Comparison of ENCODE assay signal across 18 mouse cellular contexts in genomic region chr17:6866576-6866975, GRCm38 (mm10).
DNase-seq lines count a peak whose midpoint lies in the region; ATAC-seq lines count a peak whose summit lies in the region.
"Had no signal": no experiment of that assay in that cellular context is flagged by ENCODE, and none has a peak within 500 bp of the region (broad histone marks: within the 10 kb centered on the region; RNA-seq: fewer than 3 reads in every experiment).

No protein-coding gene starts in this region.

- no peaks in the 10 kb centered on the region for H3K36me3 ChIP-seq in kidney, embryonic 16.5 days (ENCODE audit: insufficient read depth, low read length)
- H3K36me3 ChIP-seq in lung, embryonic 15.5 days = no peaks in the 10 kb centered on the region
- H3K36me3 ChIP-seq in midbrain, embryonic 11.5 days (ENCODE audit: control insufficient read depth, insufficient read depth, low read length) = no peaks in the 10 kb centered on the region
- no peaks in the 10 kb centered on the region for H3K36me3 ChIP-seq in midbrain, embryonic 14.5 days (ENCODE audit: control insufficient read depth, insufficient read depth, low read length)
- H3K36me3 ChIP-seq: embryonic facial prominence, embryonic 12.5 days; forebrain, embryonic 15.5 days; heart, embryonic 10.5 days had no signal

- 0 out of 2 replicates have a peak overlapping the region, but pooled peaks have one; percentile 36 for H3K27ac ChIP-seq in kidney, embryonic 16.5 days (ENCODE audit: low read length)
- H3K27ac ChIP-seq in lung, embryonic 15.5 days = peak overlapping the region; percentile 26; the same call in 1 of the 2 replicates
- no peak overlapping the region for H3K27ac ChIP-seq in midbrain, embryonic 11.5 days (ENCODE audit: low read depth, low read length)
- no peak overlapping the region for H3K27ac ChIP-seq in midbrain, embryonic 14.5 days (replicated peaks; ENCODE audit: low read depth, low read length)
- H3K27ac ChIP-seq: embryonic facial prominence, embryonic 12.5 days; forebrain, embryonic 15.5 days; heart, embryonic 10.5 days had no signal

- 49% methylated on average over 1 of the region's 1 CpGs for WGBS in kidney, embryonic 16.5 days
- 45% methylated on average over 1 of the region's 1 CpGs for WGBS in lung, embryonic 15.5 days
- 83% methylated on average over 1 of the region's 1 CpGs for WGBS in midbrain, embryonic 11.5 days
- 75% methylated on average over 1 of the region's 1 CpGs for WGBS in midbrain, embryonic 14.5 days

- peak; percentile 9 for DNase-seq in kidney, adult 18-20 months
- no peak for DNase-seq in kidney, postnatal 36 days
- no peak for DNase-seq in kidney, adult 11 months
- DNase-seq in lung, postnatal 25 days (ENCODE audit: low spot score) = no peak
- DNase-seq in midbrain, embryonic 11.5 days (ENCODE audit: low spot score, missing footprints) = peak; percentile 44
- no peak for DNase-seq in midbrain, embryonic 14.5 days
- DNase-seq: adrenal gland, postnatal 14 days; cerebellum, adult 11-12 months; cerebellum, adult 9-10 months; cerebellum, postnatal 25 days; gastrocnemius, postnatal 36 days; heart, adult 18-20 months; heart, postnatal 10 days had no signal

- H3K9ac ChIP-seq in kidney, embryonic 16.5 days (replicated peaks; ENCODE audit: low read length) = no peak overlapping the region
- H3K9ac ChIP-seq in lung, embryonic 15.5 days = no peak overlapping the region
- no peak overlapping the region for H3K9ac ChIP-seq in midbrain, embryonic 11.5 days (ENCODE audit: low read length)
- no peak overlapping the region for H3K9ac ChIP-seq in midbrain, embryonic 14.5 days (replicated peaks; ENCODE audit: low read length)
- H3K9ac ChIP-seq: embryonic facial prominence, embryonic 12.5 days; forebrain, embryonic 15.5 days had no signal

- no peaks in the 10 kb centered on the region for H3K27me3 ChIP-seq in kidney, embryonic 16.5 days (ENCODE audit: insufficient read depth, low read length)
- no peaks in the 10 kb centered on the region for H3K27me3 ChIP-seq in lung, embryonic 15.5 days
- H3K27me3 ChIP-seq in midbrain, embryonic 11.5 days (ENCODE audit: control insufficient read depth, insufficient read depth, low read length) = 0 out of 2 replicates have a peak, but pooled peaks cover 2% of the 10 kb centered on the region
- no peaks in the 10 kb centered on the region for H3K27me3 ChIP-seq in midbrain, embryonic 14.5 days (ENCODE audit: control insufficient read depth, insufficient read depth, low read length)
- H3K27me3 ChIP-seq: forebrain, embryonic 15.5 days had no signal

- H3K4me3 ChIP-seq in kidney, embryonic 16.5 days (ENCODE audit: low read length) = no peak overlapping the region
- H3K4me3 ChIP-seq in lung, embryonic 15.5 days = no peak overlapping the region
- H3K4me3 ChIP-seq in midbrain, embryonic 11.5 days (ENCODE audit: low read depth, low read length) = no peak overlapping the region
- no peak overlapping the region for H3K4me3 ChIP-seq in midbrain, embryonic 14.5 days (replicated peaks; ENCODE audit: low read depth, low read length)
- H3K4me3 ChIP-seq: embryonic facial prominence, embryonic 12.5 days; forebrain, embryonic 15.5 days; heart, embryonic 10.5 days had no signal

- ATAC-seq in kidney, embryonic 16.5 days (ENCODE audit: low FRiP score, low TSS enrichment) = no peak
- ATAC-seq in lung, embryonic 15.5 days (ENCODE audit: borderline replicate concordance, extremely low read depth, low FRiP score, low TSS enrichment) = no peak
- no peak for ATAC-seq in midbrain, embryonic 11.5 days (ENCODE audit: low FRiP score)
- ATAC-seq in midbrain, embryonic 14.5 days (ENCODE audit: low FRiP score, low TSS enrichment) = no peak
- ATAC-seq: forebrain, embryonic 15.5 days had no signal

- H3K9me3 ChIP-seq in kidney, embryonic 16.5 days (ENCODE audit: low read length) = no peaks in the 10 kb centered on the region
- H3K9me3 ChIP-seq in lung, embryonic 15.5 days = no peaks in the 10 kb centered on the region
- no peaks in the 10 kb centered on the region for H3K9me3 ChIP-seq in midbrain, embryonic 11.5 days (ENCODE audit: control insufficient read depth, low read length)
- no peaks in the 10 kb centered on the region for H3K9me3 ChIP-seq in midbrain, embryonic 14.5 days (ENCODE audit: control insufficient read depth, low read length)
- H3K9me3 ChIP-seq: embryonic facial prominence, embryonic 12.5 days; forebrain, embryonic 15.5 days; heart, embryonic 10.5 days had no signal

- peaks cover 34% of the 10 kb centered on the region for H3K4me1 ChIP-seq in kidney, embryonic 16.5 days (ENCODE audit: insufficient read depth, low read length)
- H3K4me1 ChIP-seq in lung, embryonic 15.5 days = peaks cover 50% of the 10 kb centered on the region
- H3K4me1 ChIP-seq in midbrain, embryonic 11.5 days (ENCODE audit: control insufficient read depth, insufficient read depth, low read length) = peaks cover 10% of the 10 kb centered on the region
- H3K4me1 ChIP-seq in midbrain, embryonic 14.5 days (ENCODE audit: control insufficient read depth, insufficient read depth, low read length) = peaks cover 5% of the 10 kb centered on the region

- H3K4me2 ChIP-seq in kidney, embryonic 16.5 days (replicated peaks; ENCODE audit: low read depth, low read length) = no peak overlapping the region
- no peak overlapping the region for H3K4me2 ChIP-seq in lung, embryonic 15.5 days
- H3K4me2 ChIP-seq in midbrain, embryonic 11.5 days = no peak overlapping the region
- no peak overlapping the region for H3K4me2 ChIP-seq in midbrain, embryonic 14.5 days (ENCODE audit: low read length)
- H3K4me2 ChIP-seq: embryonic facial prominence, embryonic 12.5 days; forebrain, embryonic 15.5 days had no signal

Comparison
In these comparisons a context has a peak if more than half of its experiments do, and no peak if none do; other contexts are left out.
1. DNase-seq: peak in kidney, adult 18-20 months (single experiment) and midbrain, embryonic 11.5 days (single experiment); none in kidney, postnatal 36 days (0 of 2), kidney, adult 11 months (single experiment), lung, postnatal 25 days (single experiment) and midbrain, embryonic 14.5 days (single experiment).
2. H3K27ac ChIP-seq: peak in kidney, embryonic 16.5 days (single experiment) and lung, embryonic 15.5 days (single experiment); none in midbrain, embryonic 11.5 days (single experiment) and midbrain, embryonic 14.5 days (single experiment).